Mouse (Mus musculus): Measurements from ENCODE around the gene Mfsd11.
"Not testable (repeated sequence)": the region's sequence is repeated elsewhere in the genome, so short reads cannot be mapped to it uniquely, and the experiment has no call there.

The Mfsd11 gene

GRCm38 (mm10) chr11:116847187-116848085 is 4.8 kb upstream of the Mfsd11 start:
- DNase-seq (ENCODE audit: low read depth, low spot score): peak; percentile 54

GRCm38 (mm10) chr11:116848086-116848876 is 4.0 kb upstream of the Mfsd11 start:
- DNase-seq (ENCODE audit: low read depth, low spot score): peak; percentile 60

GRCm38 (mm10) chr11:116848877-116849178 is 3.4 kb upstream of the Mfsd11 start:
- DNase-seq (ENCODE audit: low read depth, low spot score): not testable (repeated sequence)

GRCm38 (mm10) chr11:116849587-116849986 is 2.7 kb upstream of the Mfsd11 start:
- no peak for DNase-seq (ENCODE audit: low read depth, low spot score)

GRCm38 (mm10) chr11:116850085-116850484 is 2.2 kb upstream of the Mfsd11 start:
- no peak for DNase-seq (ENCODE audit: low read depth, low spot score)

- no peak for DNase-seq (ENCODE audit: low read depth, low spot score)
Measured at GRCm38 (mm10) chr11:116850833-116851477, 1.3 kb upstream of the Mfsd11 start.

GRCm38 (mm10) chr11:116851576-116852290 is 507 bp upstream of the Mfsd11 start:
- peak; percentile 77 for DNase-seq (ENCODE audit: low read depth, low spot score)

- DNase-seq (ENCODE audit: low read depth, low spot score): peak; percentile 95
Measured at GRCm38 (mm10) chr11:116852891-116853511, 761 bp downstream of the Mfsd11 start, which contains the start of gene Srsf2. TSS of gene Srsf2 (minus strand) at chr11:116853094.

- DNase-seq (ENCODE audit: low read depth, low spot score): peak; percentile 98
Measured at GRCm38 (mm10) chr11:116853512-116853928, 1.3 kb downstream of the Mfsd11 start.

GRCm38 (mm10) chr11:116854279-116854678 is 2.0 kb downstream of the Mfsd11 start:
- DNase-seq (ENCODE audit: low read depth, low spot score): no peak

- DNase-seq (ENCODE audit: low read depth, low spot score): no peak
Measured at GRCm38 (mm10) chr11:116857183-116857850, 5.1 kb downstream of the Mfsd11 start.

- peak; percentile 35 for DNase-seq (ENCODE audit: low read depth, low spot score)
Measured at GRCm38 (mm10) chr11:116864444-116864843, 12.2 kb downstream of the Mfsd11 start.

- peak; percentile 75 for DNase-seq (ENCODE audit: low read depth, low spot score)
Measured at GRCm38 (mm10) chr11:116865945-116866585, 13.8 kb downstream of the Mfsd11 start.

- no peak for DNase-seq (ENCODE audit: low read depth, low spot score)
Measured at GRCm38 (mm10) chr11:116868129-116868528, 15.9 kb downstream of the Mfsd11 start.

GRCm38 (mm10) chr11:116869223-116869622 is 17.0 kb downstream of the Mfsd11 start:
- no peak for DNase-seq (ENCODE audit: low read depth, low spot score)

- DNase-seq (ENCODE audit: low read depth, low spot score): no peak
Measured at GRCm38 (mm10) chr11:116869641-116870040, 17.4 kb downstream of the Mfsd11 start.

GRCm38 (mm10) chr11:116871538-116871937 is 19.3 kb downstream of the Mfsd11 start:
- DNase-seq (ENCODE audit: low read depth, low spot score): no peak

GRCm38 (mm10) chr11:116873987-116874386 is 21.7 kb downstream of the Mfsd11 start:
- no peak for DNase-seq (ENCODE audit: low read depth, low spot score)

GRCm38 (mm10) chr11:116878454-116878853 is 26.2 kb downstream of the Mfsd11 start:
- DNase-seq (ENCODE audit: low read depth, low spot score): no peak

- peak; percentile 82 for DNase-seq (ENCODE audit: low read depth, low spot score)
Measured at GRCm38 (mm10) chr11:116880839-116881238, 28.6 kb downstream of the Mfsd11 start.
